ENCODE assay signal across 19 mouse cellular contexts in genomic region chr5:64625421-64625820, GRCm38 (mm10).
A peak's percentile ranks its signal among the peaks of the same experiment; 100 is the strongest.
DNase-seq lines count a peak whose midpoint lies in the region; ATAC-seq lines count a peak whose summit lies in the region.
"Had no signal": no experiment of that assay in that cellular context is flagged by ENCODE, and none has a peak within 500 bp of the region (broad histone marks: within the 10 kb centered on the region; RNA-seq: fewer than 3 reads in every experiment).

No protein-coding gene starts in this region.

- H3K9ac ChIP-seq in intestine, embryonic 14.5 days (ENCODE audit: low read length): no peak overlapping the region
- H3K9ac ChIP-seq in stomach, embryonic 15.5 days: no peak overlapping the region
- no peak overlapping the region for H3K9ac ChIP-seq in forebrain, embryonic 12.5 days
- H3K9ac ChIP-seq: embryonic facial prominence, embryonic 12.5 days; heart, embryonic 15.5 days; hindbrain, embryonic 12.5 days; limb, embryonic 13.5 days; liver, postnatal 0 days had no signal

- WGBS in intestine, embryonic 14.5 days: 76% methylated on average over 4 of the region's 4 CpGs
- 77% methylated on average over 4 of the region's 4 CpGs for WGBS in stomach, embryonic 15.5 days
- WGBS in forebrain, embryonic 12.5 days: 87% methylated on average over 4 of the region's 4 CpGs

- H3K27ac ChIP-seq in intestine, embryonic 14.5 days (ENCODE audit: low read depth): peak overlapping the region; percentile 12; the same call in 1 of the 2 replicates
- H3K27ac ChIP-seq in stomach, embryonic 15.5 days: peak overlapping the region; percentile 85
- no peak overlapping the region for H3K27ac ChIP-seq in forebrain, embryonic 12.5 days
- H3K27ac ChIP-seq: embryonic facial prominence, embryonic 12.5 days; heart, embryonic 15.5 days; hindbrain, embryonic 12.5 days; limb, embryonic 13.5 days had no signal

- no peak overlapping the region for H3K4me2 ChIP-seq in intestine, embryonic 14.5 days (ENCODE audit: low read length)
- H3K4me2 ChIP-seq in stomach, embryonic 15.5 days: no peak overlapping the region
- H3K4me2 ChIP-seq in forebrain, embryonic 12.5 days: no peak overlapping the region
- H3K4me2 ChIP-seq: embryonic facial prominence, embryonic 12.5 days; hindbrain, embryonic 12.5 days had no signal

- peak; percentile 81 for DNase-seq in heart, adult 11 months
- DNase-seq in heart, adult 18-20 months: no peak
- DNase-seq in spleen, postnatal 36 days (ENCODE audit: low spot score in 2 of 2): peak; percentile 8 to 28
- DNase-seq in spleen, postnatal 4 days (ENCODE audit: low spot score in 2 of 2): no peak
- no peak for DNase-seq in intestine, embryonic 14.5 days (ENCODE audit: low spot score)
- no peak for DNase-seq in lung, postnatal 25 days (ENCODE audit: low spot score)
- DNase-seq: adrenal gland, adult 2 months; cerebellum, adult 11-12 months; cerebellum, postnatal 36 days; kidney, postnatal 4 days; liver, postnatal 0 days; right cerebral cortex, postnatal 14 days had no signal

- no peaks in the 10 kb centered on the region for H3K9me3 ChIP-seq in intestine, embryonic 14.5 days (ENCODE audit: control insufficient read depth, low read length)
- no peaks in the 10 kb centered on the region for H3K9me3 ChIP-seq in stomach, embryonic 15.5 days
- no peaks in the 10 kb centered on the region for H3K9me3 ChIP-seq in forebrain, embryonic 12.5 days
- H3K9me3 ChIP-seq: embryonic facial prominence, embryonic 12.5 days; heart, embryonic 15.5 days; hindbrain, embryonic 12.5 days; limb, embryonic 13.5 days had no signal

- H3K4me1 ChIP-seq in intestine, embryonic 14.5 days (replicated peaks; ENCODE audit: control insufficient read depth, insufficient read depth, low read length): peaks cover 2% of the 10 kb centered on the region; the same call in 1 of the 2 replicates
- no peaks in the 10 kb centered on the region; the same call in 1 of the 2 replicates for H3K4me1 ChIP-seq in stomach, embryonic 15.5 days
- H3K4me1 ChIP-seq in forebrain, embryonic 12.5 days: peaks cover 3% of the 10 kb centered on the region; the same call in 1 of the 2 replicates
- H3K4me1 ChIP-seq: hindbrain, embryonic 12.5 days had no signal

- H3K4me3 ChIP-seq in intestine, embryonic 14.5 days (ENCODE audit: low read depth, low read length): no peak overlapping the region
- no peak overlapping the region for H3K4me3 ChIP-seq in stomach, embryonic 15.5 days (replicated peaks)
- H3K4me3 ChIP-seq in forebrain, embryonic 12.5 days (replicated peaks): no peak overlapping the region
- H3K4me3 ChIP-seq: embryonic facial prominence, embryonic 12.5 days; heart, embryonic 15.5 days; hindbrain, embryonic 12.5 days; limb, embryonic 13.5 days had no signal

- no peaks in the 10 kb centered on the region for H3K27me3 ChIP-seq in intestine, embryonic 14.5 days (replicated peaks; ENCODE audit: control insufficient read depth, insufficient read depth, low read length)
- no peaks in the 10 kb centered on the region for H3K27me3 ChIP-seq in stomach, embryonic 15.5 days (replicated peaks)
- no peaks in the 10 kb centered on the region; the same call in 1 of the 2 replicates for H3K27me3 ChIP-seq in forebrain, embryonic 12.5 days
- H3K27me3 ChIP-seq: embryonic facial prominence, embryonic 12.5 days; heart, embryonic 15.5 days; hindbrain, embryonic 12.5 days; limb, embryonic 13.5 days had no signal

- no peak for ATAC-seq in intestine, embryonic 14.5 days (replicated peaks; ENCODE audit: low FRiP score, low TSS enrichment, low read depth)
- no peak for ATAC-seq in stomach, embryonic 15.5 days (ENCODE audit: insufficient read depth, low FRiP score, low read depth)
- ATAC-seq in forebrain, embryonic 12.5 days (ENCODE audit: low FRiP score): no peak
- ATAC-seq: liver, postnatal 0 days; midbrain, embryonic 16.5 days had no signal

- no peaks in the 10 kb centered on the region for H3K36me3 ChIP-seq in intestine, embryonic 14.5 days (ENCODE audit: control insufficient read depth, insufficient read depth, low read length)
- H3K36me3 ChIP-seq in stomach, embryonic 15.5 days: no peaks in the 10 kb centered on the region
- no peaks in the 10 kb centered on the region for H3K36me3 ChIP-seq in forebrain, embryonic 12.5 days (replicated peaks)
- H3K36me3 ChIP-seq: embryonic facial prominence, embryonic 12.5 days; heart, embryonic 15.5 days; hindbrain, embryonic 12.5 days; limb, embryonic 13.5 days had no signal

Comparison
In these comparisons a context has a peak if more than half of its experiments do, and no peak if none do; other contexts are left out.
1. DNase-seq: peak in heart, adult 11 months (single experiment) and spleen, postnatal 36 days (2 of 2); none in heart, adult 18-20 months (0 of 2), spleen, postnatal 4 days (0 of 2), intestine, embryonic 14.5 days (single experiment) and lung, postnatal 25 days (single experiment).